Mouse (Mus musculus): Measurements from ENCODE around the gene Gm17490.
"Not testable (repeated sequence)": the region's sequence is repeated elsewhere in the genome, so short reads cannot be mapped to it uniquely, and the experiment has no call there.

Gene Gm17490

GRCm38 (mm10) chr2:11623726-11624125 lies 2.3 kb downstream of the Gm17490 start:
- DNase-seq (ENCODE audit: low spot score), result no peak

GRCm38 (mm10) chr2:11623173-11623572 lies 2.9 kb downstream of the Gm17490 start:
- no peak for DNase-seq (ENCODE audit: low spot score)

- DNase-seq (ENCODE audit: low spot score), result no peak
Observed at GRCm38 (mm10) chr2:11619598-11619997, 6.5 kb downstream of the Gm17490 start.

- no peak for DNase-seq (ENCODE audit: low spot score)
Observed at GRCm38 (mm10) chr2:11616846-11617245, 9.2 kb downstream of the Gm17490 start.

- not testable (repeated sequence) for DNase-seq (ENCODE audit: low spot score)
Observed at GRCm38 (mm10) chr2:11612939-11613338, 13.1 kb downstream of the Gm17490 start.

GRCm38 (mm10) chr2:11606718-11607117 lies 19.3 kb downstream of the Gm17490 start:
- DNase-seq (ENCODE audit: low spot score), result not testable (repeated sequence)

- DNase-seq (ENCODE audit: low spot score), result no peak
Observed at GRCm38 (mm10) chr2:11604911-11605310, 21.2 kb downstream of the Gm17490 start.

- DNase-seq (ENCODE audit: low spot score), result no peak
Observed at GRCm38 (mm10) chr2:11604053-11604452, 22.0 kb downstream of the Gm17490 start, which contains the start of gene Rbm17. TSS of gene Rbm17 (minus strand) at chr2:11604153.

- peak; percentile 94 for DNase-seq (ENCODE audit: low spot score)
Observed at GRCm38 (mm10) chr2:11602506-11603489, 23.3 kb downstream of the Gm17490 start.

- no peak for DNase-seq (ENCODE audit: low spot score)
Observed at GRCm38 (mm10) chr2:11601795-11602194, 24.3 kb downstream of the Gm17490 start.

GRCm38 (mm10) chr2:11597906-11598305 lies 28.2 kb downstream of the Gm17490 start:
- DNase-seq (ENCODE audit: low spot score), result no peak

GRCm38 (mm10) chr2:11596690-11597089 lies 29.4 kb downstream of the Gm17490 start:
- no peak for DNase-seq (ENCODE audit: low spot score)

GRCm38 (mm10) chr2:11587996-11588395 lies 38.1 kb downstream of the Gm17490 start:
- DNase-seq (ENCODE audit: low spot score), result no peak

- no peak for DNase-seq (ENCODE audit: low spot score)
Observed at GRCm38 (mm10) chr2:11579399-11579798, 46.7 kb downstream of the Gm17490 start.

- DNase-seq (ENCODE audit: low spot score), result no peak
Observed at GRCm38 (mm10) chr2:11578187-11578586, 47.9 kb downstream of the Gm17490 start.

All from urinary bladder, postnatal 25 days (tissue).